Mouse (Mus musculus) thymus, adult 2 months (tissue): ENCODE measurements around the gene Copz1. TPM values are rescaled to one million over a fixed set of nuclear protein-coding genes. Genes with fewer than 3 reads are reported as not detected.

Experiments used
- DNase-seq: peaks from one replicate; pipeline ENCODE4 v3.0.0; 2021
- H3K27ac ChIP-seq: fragments of 200-500 bp; 2 replicates; pipeline ENCODE4 v1.5.1; 2012; ENCODE audit warnings: low read length, control low read depth; ENCODE audit not compliant: control insufficient read depth, insufficient read depth
- H3K27me3 ChIP-seq: fragments of 200-500 bp; 2 replicates; pipeline ENCODE4 v1.6.1; 2012; ENCODE audit warnings: mild to moderate bottlenecking, low read length, moderate library complexity, mixed read lengths; ENCODE audit not compliant: control insufficient read depth, insufficient read depth
- H3K36me3 ChIP-seq: fragments of 200-500 bp; 2 replicates; pipeline ENCODE4 v1.6.1; 2012; ENCODE audit warnings: mild to moderate bottlenecking, low read length, moderate library complexity; ENCODE audit not compliant: control insufficient read depth, insufficient read depth
- H3K4me1 ChIP-seq: fragments of 200-500 bp; replicated peaks from 2 replicates; pipeline ENCODE4 v1.6.1; 2012; ENCODE audit warnings: low read length; ENCODE audit not compliant: control insufficient read depth, insufficient read depth
- H3K4me3 ChIP-seq: fragments of 200-500 bp; 2 replicates; pipeline ENCODE4 v1.5.1; 2012; ENCODE audit warnings: mild to moderate bottlenecking, low read length, control low read depth, moderate library complexity; ENCODE audit not compliant: control insufficient read depth, insufficient read depth
- CTCF ChIP-seq: fragments of 200-500 bp; IDR thresholded peaks from 2 replicates; pipeline ENCODE4 v1.5.1; 2012; ENCODE audit warnings: mild to moderate bottlenecking, control low read depth, low read length, moderate library complexity, borderline replicate concordance; ENCODE audit not compliant: control insufficient read depth, poor library complexity, insufficient read depth; ENCODE audit errors: extremely low read depth
- POLR2A ChIP-seq: fragments of 200-500 bp; IDR thresholded peaks from 2 replicates; pipeline ENCODE4 v1.6.1; 2012; ENCODE audit warnings: mild to moderate bottlenecking, low read length, control low read depth, moderate library complexity; ENCODE audit not compliant: control insufficient read depth, poor library complexity, insufficient read depth; ENCODE audit errors: extremely low read depth
- WGBS: fragments of 180-500 bp; shearing (Covaris S2); methylation state at CpG from one replicate; pipeline ENCODE4 v1.1.7; 2018; 5-methylcytosine and 5-hydroxymethylcytosine counted together
- polyA plus RNA-seq: library from polyadenylated mRNA; depleted of rRNA; stranded (reverse); fragments of >200 nt; gene quantifications from 2 replicates; pipeline ENCODE4 v1.2.3, GENCODE M21; 2012

The Copz1 gene
- polyA plus RNA-seq, 1 experiment = 124 TPM

DNA sequence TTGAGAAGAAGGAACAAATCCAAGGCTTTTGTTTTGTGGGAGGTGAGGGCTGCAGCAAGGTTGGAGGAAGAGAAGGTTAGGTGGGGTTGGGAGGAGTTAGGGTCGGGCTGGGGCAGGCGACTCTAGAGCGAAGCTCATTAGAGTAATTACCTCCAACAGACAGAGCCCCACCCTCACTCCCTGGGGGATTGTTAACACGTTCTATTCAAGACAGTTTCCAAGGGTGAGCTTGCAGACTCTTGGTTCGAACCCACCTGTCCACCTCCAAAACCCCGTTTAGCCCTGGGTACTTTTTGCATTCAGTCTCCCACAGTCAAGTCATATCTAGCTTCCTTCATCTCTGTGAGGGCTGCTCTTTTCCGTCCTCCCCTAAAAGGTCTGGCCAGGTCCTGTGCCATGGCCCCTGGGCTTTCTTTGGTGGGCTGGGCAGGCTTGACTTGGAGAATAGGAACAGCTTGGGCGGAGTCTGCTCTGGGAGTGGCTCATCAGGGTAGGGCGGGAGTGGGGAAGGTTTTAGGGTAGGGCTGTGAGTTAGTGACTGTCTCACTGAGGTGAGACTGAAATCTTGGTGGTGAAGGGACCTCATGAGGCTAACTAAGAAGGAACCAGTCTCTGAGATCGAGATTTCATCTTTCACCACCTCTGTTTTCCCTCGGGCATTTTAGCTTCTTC is 64.6 kb downstream of the Copz1 start:
- H3K4me1 ChIP-seq = peaks cover 34% of the 10 kb centered on the region
- DNase-seq = no peak
- TF ChIP-seq POLR2A = no peak
- TF ChIP-seq CTCF = no peak
- H3K27me3 ChIP-seq = no peaks in the 10 kb centered on the region
- no peaks in the 10 kb centered on the region for H3K36me3 ChIP-seq
- no peak overlapping the region for H3K4me3 ChIP-seq
- 70% methylated on average over 11 of the region's 11 CpGs for WGBS
- H3K27ac ChIP-seq = no peak overlapping the region

DNA sequence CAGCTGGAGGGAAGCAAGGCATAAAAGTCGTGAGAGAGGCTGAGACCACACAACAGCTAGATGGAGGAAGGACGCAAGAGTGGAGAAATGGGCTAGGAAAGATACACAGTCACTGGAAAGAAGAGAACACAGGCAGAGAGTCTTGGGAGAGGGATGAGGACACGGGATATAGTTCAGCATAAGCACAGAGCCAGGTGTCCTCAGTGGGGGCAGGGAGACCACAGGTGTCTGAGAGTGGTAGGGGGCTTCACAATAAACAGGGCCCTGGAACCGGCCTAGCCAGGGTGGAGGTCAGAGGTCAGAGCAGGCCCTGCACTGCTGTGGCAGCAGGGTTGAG is 66.3 kb downstream of the Copz1 start:
- TF ChIP-seq CTCF (no peak), POLR2A (no peak)
- Histone ChIP-seq H3K36me3 (no peaks in the 10 kb centered on the region), H3K4me1 (peaks cover 28% of the 10 kb centered on the region), H3K4me3 (peak overlapping the region; percentile 82; the same call in 1 of the 2 replicates), H3K27me3 (no peaks in the 10 kb centered on the region), H3K27ac (no peak overlapping the region)
- no peak for DNase-seq
- WGBS = 35% methylated on average over 4 of the region's 4 CpGs

DNA sequence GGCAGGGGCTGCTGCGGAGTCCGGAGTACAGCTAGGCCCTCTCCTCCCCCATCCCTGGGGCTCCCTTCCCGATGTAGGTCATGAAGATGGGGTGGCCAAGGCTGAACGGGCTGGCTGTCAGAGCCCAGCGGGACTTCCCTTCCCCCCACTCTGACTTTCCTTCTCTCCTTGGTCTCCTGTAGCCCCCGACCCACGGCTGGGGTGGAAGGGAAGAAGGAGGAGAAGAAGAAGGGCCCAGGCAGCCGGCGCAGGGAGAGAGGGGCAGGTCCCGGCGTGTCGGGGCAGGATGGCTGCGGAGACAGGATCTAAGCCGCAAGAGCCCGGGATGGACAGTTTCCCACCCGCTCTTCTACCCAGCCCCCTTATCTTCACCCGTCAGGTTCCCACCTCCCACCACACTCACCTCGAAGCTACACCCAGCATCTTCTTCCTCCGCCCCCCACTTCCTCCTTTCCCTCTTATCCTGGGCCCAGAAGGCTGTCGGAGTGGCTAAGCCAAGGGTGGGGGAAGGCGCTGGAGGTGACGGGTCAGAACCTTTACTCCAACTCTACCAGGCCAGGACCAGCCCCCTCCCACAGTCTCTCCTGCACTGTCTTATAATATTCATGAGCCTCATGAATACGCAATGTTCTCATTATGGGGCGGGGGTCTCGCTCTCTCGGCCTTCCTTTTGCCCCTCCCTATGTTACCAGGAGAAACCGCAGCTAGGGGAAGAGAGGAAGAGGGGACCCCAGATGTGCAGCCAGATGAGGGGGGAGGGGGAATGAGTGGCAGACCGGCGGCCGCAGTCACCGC is 66.8 kb downstream of the Copz1 start:
- no peak for DNase-seq
- Histone ChIP-seq H3K27me3 (no peaks in the 10 kb centered on the region), H3K4me1 (peaks cover 26% of the 10 kb centered on the region), H3K27ac (no peak overlapping the region), H3K4me3 (peak overlapping the region; percentile 82), H3K36me3 (no peaks in the 10 kb centered on the region)
- 3% methylated on average over 31 of the region's 31 CpGs for WGBS
- no peak for TF ChIP-seq POLR2A
- TF ChIP-seq CTCF = no peak

DNA sequence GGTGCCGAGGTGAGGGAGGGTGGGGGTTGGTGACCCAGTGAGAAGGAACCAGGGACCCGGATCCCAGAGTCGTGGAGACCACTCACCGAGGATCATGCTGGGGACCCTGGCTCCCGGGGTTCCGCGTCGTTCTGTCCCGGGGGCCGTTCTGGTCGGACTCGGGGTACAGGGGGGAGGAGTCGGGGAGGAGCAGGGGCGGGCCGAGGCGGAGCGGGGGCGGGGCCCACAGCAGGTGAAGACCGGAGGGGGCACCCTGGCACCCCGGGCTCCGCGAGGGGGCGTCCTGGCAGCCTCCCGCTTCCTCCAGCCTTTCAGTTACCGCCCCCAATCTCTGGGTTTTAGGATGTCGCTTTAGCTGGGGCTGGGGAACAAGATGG is 67.4 kb downstream of the Copz1 start, which contains the start of gene Zfp385a:
TSS of gene Zfp385a (minus strand) at position 133 of the 377 bp plus-strand sequence.
- DNase-seq = peak; percentile 83
- WGBS = under 1% methylated on average over 26 of the region's 26 CpGs
- H3K27me3 ChIP-seq = no peaks in the 10 kb centered on the region
- no peak within 1 kb of the TSS for H3K27ac ChIP-seq
- TF ChIP-seq POLR2A (no peak), CTCF (0 out of 2 replicates have a peak, but pooled peaks have one; percentile 38)
- H3K4me3 ChIP-seq = peak within 1 kb of the TSS; percentile 82
- peaks cover 26% of the 10 kb centered on the region for H3K4me1 ChIP-seq
- peaks cover 3% of the 10 kb centered on the region; the same call in 1 of the 2 replicates for H3K36me3 ChIP-seq

DNA sequence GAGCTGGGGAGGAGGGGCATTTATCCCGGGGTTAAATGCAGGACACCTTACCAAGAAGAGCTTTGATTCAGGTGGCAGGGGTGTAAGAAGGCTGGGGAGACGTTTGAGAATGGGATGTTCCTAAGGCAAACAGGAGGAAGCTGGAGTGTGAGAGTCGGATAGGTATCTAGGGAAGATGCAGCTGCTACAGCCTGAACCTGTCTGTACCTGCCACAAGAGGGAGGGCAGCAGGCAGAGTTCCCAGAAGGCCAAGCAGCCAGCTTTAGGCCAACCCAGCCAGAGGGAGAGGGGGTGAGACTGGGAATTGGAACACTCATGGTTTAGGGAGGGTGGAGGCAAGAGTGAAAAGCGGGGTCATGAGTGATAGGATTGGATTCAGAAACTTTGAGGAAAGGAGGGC is 68.3 kb downstream of the Copz1 start:
- no peak for TF ChIP-seq CTCF
- TF ChIP-seq POLR2A = no peak
- Histone ChIP-seq H3K4me1 (peaks cover 26% of the 10 kb centered on the region), H3K27me3 (no peaks in the 10 kb centered on the region), H3K27ac (no peak overlapping the region), H3K36me3 (peaks cover 4% of the 10 kb centered on the region), H3K4me3 (no peak overlapping the region)
- 27% methylated on average over 4 of the region's 4 CpGs for WGBS
- DNase-seq = no peak

DNA sequence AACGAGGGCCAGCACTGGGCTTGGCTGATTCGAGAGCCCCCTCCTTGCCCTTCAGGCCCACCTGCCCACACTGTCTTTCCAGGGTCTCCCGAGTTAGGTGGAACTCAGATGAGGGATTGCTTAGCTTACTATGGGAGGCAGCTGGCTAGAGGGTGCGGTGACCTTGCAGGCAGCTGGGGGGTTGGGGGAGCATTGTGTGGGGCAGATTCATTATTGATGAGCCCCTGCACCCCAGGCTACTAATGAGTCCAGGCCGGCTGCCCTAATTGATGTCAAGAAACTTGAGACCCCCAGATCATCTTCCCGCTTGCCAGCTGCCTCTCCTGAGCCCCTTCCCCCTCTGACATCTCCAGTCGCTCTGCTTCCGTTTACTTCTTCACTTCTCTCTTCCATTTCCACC is 69.0 kb downstream of the Copz1 start:
- Histone ChIP-seq H3K4me3 (no peak overlapping the region), H3K4me1 (peaks cover 26% of the 10 kb centered on the region), H3K36me3 (peaks cover 4% of the 10 kb centered on the region), H3K27me3 (no peaks in the 10 kb centered on the region), H3K27ac (no peak overlapping the region)
- DNase-seq = no peak
- TF ChIP-seq CTCF (no peak), POLR2A (no peak)
- WGBS = 89% methylated on average over 8 of the region's 8 CpGs
